Mouse (Mus musculus): Measurements from ENCODE around the gene Fscn3. TPM values are rescaled to one million over a fixed set of nuclear protein-coding genes. Genes with fewer than 3 reads are reported as not detected.
A peak's percentile ranks its signal among the peaks of the same experiment; 100 is the strongest.

The Fscn3 gene
- total RNA-seq, 2 experiments from 2014 or later: not detected

- DNase-seq: peak; percentile 99
- intact Hi-C loops (cut with DNase I; ENCODE audit: low total_unique reads): loop anchor here (5.0 to 10.0 kb wide), 2 partner anchors 58 to 215 kb away; partner anchors contain the start of gene Arf5
Observed at GRCm38 (mm10) chr6:28479865-28480751, 52.5 kb downstream of the Fscn3 start.

- DNase-seq: no peak
- intact Hi-C loops (cut with DNase I; ENCODE audit: low total_unique reads): no loop called here
Observed at GRCm38 (mm10) chr6:28480752-28481492, 53.3 kb downstream of the Fscn3 start.

DNA sequence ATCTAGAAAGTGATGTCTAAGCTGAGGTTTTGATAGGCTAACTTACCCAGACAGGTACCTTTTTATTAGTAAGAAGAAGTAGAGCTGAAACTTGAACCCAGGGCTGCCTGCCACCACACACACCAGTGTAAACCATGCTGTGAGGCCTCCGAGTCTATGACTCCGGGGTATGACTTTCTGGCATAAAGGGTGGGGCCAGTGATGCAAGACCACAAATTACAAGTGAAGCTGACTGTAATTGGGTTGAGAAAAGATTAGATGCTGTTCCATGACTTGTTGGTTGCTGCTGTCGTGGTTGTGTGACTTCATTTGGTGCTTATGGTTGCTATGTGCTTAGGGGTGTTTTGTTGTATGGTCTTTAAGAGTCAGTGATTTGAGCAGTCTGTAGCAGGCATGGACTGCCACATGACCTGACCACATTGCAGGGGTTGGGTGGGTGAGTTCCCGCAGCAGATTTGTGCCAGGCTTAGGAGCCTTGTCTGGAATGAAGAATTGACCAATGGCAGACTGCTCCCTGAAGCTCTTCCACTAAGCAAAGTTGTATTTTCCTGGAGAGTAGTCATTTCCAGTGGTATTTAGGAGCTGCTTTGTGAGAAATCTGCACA, 55.2 kb downstream of the Fscn3 start:
- intact Hi-C loops (cut with DNase I; ENCODE audit: low total_unique reads): no loop called here

GRCm38 (mm10) chr6:28486008-28486407, 58.4 kb downstream of the Fscn3 start:
- no peak for DNase-seq
- intact Hi-C loops (cut with DNase I; ENCODE audit: low total_unique reads): no loop called here

More for the DNA sequence above, 55.2 kb downstream of the Fscn3 start:
- no peak for DNase-seq

GRCm38 (mm10) chr6:28486471-28486870, 58.9 kb downstream of the Fscn3 start:
- intact Hi-C loops (cut with DNase I; ENCODE audit: low total_unique reads): no loop called here

DNA sequence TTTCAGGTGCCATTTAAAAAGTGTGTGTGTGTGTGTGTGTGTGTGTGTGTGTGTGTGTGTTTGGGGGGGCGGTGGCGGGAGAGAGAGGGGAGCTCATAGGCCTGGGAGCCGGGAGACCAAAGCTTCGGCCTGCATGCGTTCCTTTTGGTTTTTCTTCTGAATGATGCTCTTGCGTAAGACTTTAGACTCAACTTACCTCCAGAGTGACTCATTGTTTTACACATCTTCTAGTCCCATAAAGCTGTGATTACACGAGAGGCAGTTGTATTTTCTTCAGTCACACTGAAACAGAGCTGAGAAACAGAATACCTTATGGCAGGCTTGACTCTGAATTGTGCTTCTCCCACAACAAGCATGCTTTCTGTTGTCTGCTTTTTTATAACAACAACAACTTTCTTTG, 59.3 kb downstream of the Fscn3 start:
- no peak for DNase-seq
- intact Hi-C loops (cut with DNase I; ENCODE audit: low total_unique reads): no loop called here

More at GRCm38 (mm10) chr6:28486471-28486870, 58.9 kb downstream of the Fscn3 start:
- DNase-seq: no peak

Other genes starting within 250 kb of the Fscn3 start
- gene Zfp800, start 29.8 kb upstream of the Fscn3 start, total RNA-seq (2021): 1 to 10 TPM; 5.6 to 6.0 TPM
- 10 to 100 TPM; 97.7 to 99.2 TPM for gene Arf5, start 4.2 kb upstream of the Fscn3 start, total RNA-seq (2021)
- 1 to 10 TPM; 5.4 to 5.7 TPM for gene Gcc1, start 601 bp downstream of the Fscn3 start, total RNA-seq (2021)
- not detected for gene Pax4, start 21.6 kb downstream of the Fscn3 start, total RNA-seq (2021)
- 10 to 100 TPM; 43.4 to 51.3 TPM for gene Snd1, start 47.4 kb downstream of the Fscn3 start, total RNA-seq (2021)